Mouse (Mus musculus) cerebellum, postnatal 36 days (tissue): Measurements from ENCODE around the gene Sgk2.

Experiments
- DNase-seq, 2 experiments: peaks; one replicate each; pipeline ENCODE4 v3.0.0; 2021 to 2022; ENCODE audit warnings: mixed read lengths in 2 of 2

Sgk2 gene

GRCm38 (mm10) chr2:163061203-163062118 is 74.3 kb downstream of the Sgk2 start:
- no peak for DNase-seq

GRCm38 (mm10) chr2:163062119-163062508 is 75.0 kb downstream of the Sgk2 start:
- no peak for DNase-seq
